Mouse (Mus musculus) liver, adult 2 months (tissue): Measurements from ENCODE around the gene Dpep1. TPM values are rescaled to one million over a fixed set of nuclear protein-coding genes. Genes with fewer than 3 reads are reported as not detected.

Experiments used
- DNase-seq: peaks from one replicate; pipeline ENCODE4 v3.0.0-alpha.2; 2011; ENCODE audit warnings: low read depth, low spot score; ENCODE audit errors: extremely low read depth
- H3K27ac ChIP-seq: fragments of 200-500 bp; replicated peaks from 2 replicates; pipeline ENCODE4 v1.5.1; 2012; ENCODE audit warnings: low read depth, mild to moderate bottlenecking, control low read depth, inconsistent platforms, low read length; ENCODE audit not compliant: insufficient read depth
- H3K27me3 ChIP-seq: fragments of 200-500 bp; 2 replicates; pipeline ENCODE4 v1.6.1; 2012; ENCODE audit warnings: mild to moderate bottlenecking, moderate library complexity, low read length, inconsistent platforms; ENCODE audit not compliant: control insufficient read depth, insufficient read depth
- H3K36me3 ChIP-seq: fragments of 200-500 bp; 2 replicates; pipeline ENCODE4 v1.6.1; 2012; ENCODE audit warnings: low read length, inconsistent platforms; ENCODE audit not compliant: control insufficient read depth, insufficient read depth
- H3K4me1 ChIP-seq: fragments of 200-500 bp; 2 replicates; pipeline ENCODE4 v1.6.1; 2011; ENCODE audit warnings: low read length; ENCODE audit not compliant: control insufficient read depth, insufficient read depth
- H3K4me3 ChIP-seq: fragments of 200-500 bp; 2 replicates; pipeline ENCODE4 v1.5.1; 2011; ENCODE audit warnings: low read depth, mild to moderate bottlenecking, control low read depth, low read length, moderate library complexity; ENCODE audit not compliant: insufficient read depth
- H3K79me2 ChIP-seq: fragments of 200-500 bp; 2 replicates; pipeline ENCODE4 v1.6.1; 2012; ENCODE audit warnings: inconsistent platforms, mild to moderate bottlenecking, low read length, moderate library complexity; ENCODE audit not compliant: control insufficient read depth, insufficient read depth
- H3K9ac ChIP-seq: fragments of 200-500 bp; 2 replicates; pipeline ENCODE4 v1.6.1; 2012; ENCODE audit warnings: low read depth, mild to moderate bottlenecking, control low read depth, inconsistent platforms, low read length
- CTCF ChIP-seq: fragments of 200-500 bp; IDR thresholded peaks from 2 replicates; pipeline ENCODE4 v1.5.1; 2011; ENCODE audit warnings: low read depth, low read length, control low read depth
- POLR2A ChIP-seq: fragments of 200-500 bp; IDR thresholded peaks from 2 replicates; pipeline ENCODE4 v1.6.1; 2011; ENCODE audit warnings: low read length, control low read depth; ENCODE audit not compliant: insufficient read depth; ENCODE audit errors: extremely low read depth
- WGBS: fragments of 180-500 bp; shearing (Covaris S2); methylation state at CpG from one replicate; pipeline ENCODE4 v1.1.7; 2018; 5-methylcytosine and 5-hydroxymethylcytosine counted together
- polyA plus RNA-seq: library from polyadenylated mRNA; depleted of rRNA; stranded (reverse); fragments of >200 nt; gene quantifications from 2 replicates; pipeline ENCODE4 v1.2.3, GENCODE M21; 2012
- total RNA-seq: library from RNA; depleted of rRNA; stranded (reverse); fragments of >200 nt; gene quantifications from 2 replicates; pipeline ENCODE4 v1.2.3, GENCODE M21; 2014

Gene Dpep1
- total and polyA plus RNA-seq, 2 experiments = 0.45 to 0.55 TPM

- Histone ChIP-seq H3K36me3 (no peaks in the 10 kb centered on the region), H3K27ac (no peak overlapping the region), H3K4me1 (no peaks in the 10 kb centered on the region), H3K9ac (no peak overlapping the region), H3K4me3 (no peak overlapping the region), H3K27me3 (no peaks in the 10 kb centered on the region), H3K79me2 (no peaks in the 10 kb centered on the region)
- WGBS = 72% methylated on average over 14 of the region's 14 CpGs
- TF ChIP-seq CTCF (no peak), POLR2A (no peak)
- DNase-seq = no peak
Observed at GRCm38 (mm10) chr8:123199864-123200263, 13.8 kb downstream of the Dpep1 start.

GRCm38 (mm10) chr8:123202288-123202687 lies 16.2 kb downstream of the Dpep1 start:
- no peak overlapping the region for H3K27ac ChIP-seq
- no peaks in the 10 kb centered on the region for H3K27me3 ChIP-seq
- DNase-seq = peak; percentile 53
- no peaks in the 10 kb centered on the region for H3K36me3 ChIP-seq
- no peak overlapping the region for H3K9ac ChIP-seq
- H3K4me3 ChIP-seq = no peak overlapping the region
- no peaks in the 10 kb centered on the region for H3K79me2 ChIP-seq
- no peaks in the 10 kb centered on the region for H3K4me1 ChIP-seq
- WGBS = 23% methylated on average over 5 of the region's 5 CpGs
- TF ChIP-seq CTCF (peak; percentile 61), POLR2A (no peak)

- Histone ChIP-seq H3K4me3 (no peak overlapping the region), H3K27ac (no peak overlapping the region), H3K36me3 (peaks cover 3% of the 10 kb centered on the region; the same call in 1 of the 2 replicates), H3K4me1 (no peaks in the 10 kb centered on the region), H3K9ac (no peak overlapping the region), H3K27me3 (no peaks in the 10 kb centered on the region), H3K79me2 (no peaks in the 10 kb centered on the region)
- TF ChIP-seq CTCF = no peak
- DNase-seq = peak; percentile 19
- 75% methylated on average over 3 of the region's 3 CpGs for WGBS
Observed at GRCm38 (mm10) chr8:123203571-123203970, 17.5 kb downstream of the Dpep1 start.

DNA sequence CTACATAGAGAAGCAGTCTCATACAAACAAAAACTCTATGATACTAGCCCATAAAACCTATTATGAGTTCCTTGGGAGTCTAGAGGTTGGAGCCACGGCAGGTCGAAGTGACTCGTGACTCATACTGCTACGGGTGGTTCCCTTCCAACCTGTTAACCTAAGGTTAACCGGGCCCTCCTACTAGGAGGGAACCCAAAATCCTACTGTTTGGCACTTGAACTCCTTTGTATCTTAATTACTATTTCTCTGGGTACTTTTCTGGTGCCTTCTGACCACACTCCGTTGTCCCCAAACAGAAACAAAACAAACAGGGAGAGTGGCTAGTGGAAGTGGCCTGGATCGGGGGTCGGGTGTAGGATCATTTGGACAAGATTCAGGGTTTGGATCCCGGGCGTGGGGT lies 25.8 kb downstream of the Dpep1 start:
- Histone ChIP-seq H3K79me2 (peaks cover 6% of the 10 kb centered on the region; the same call in 1 of the 2 replicates), H3K9ac (peak overlapping the region; percentile 91), H3K27ac (peak overlapping the region; percentile 71; the same call in 1 of the 2 replicates), H3K27me3 (no peaks in the 10 kb centered on the region), H3K36me3 (peaks cover 5% of the 10 kb centered on the region; the same call in 1 of the 2 replicates), H3K4me1 (peaks cover 5% of the 10 kb centered on the region; the same call in 1 of the 2 replicates), H3K4me3 (peak overlapping the region; percentile 98)
- no peak for TF ChIP-seq POLR2A
- no peak for TF ChIP-seq CTCF
- 8% methylated on average over 10 of the region's 10 CpGs for WGBS
- DNase-seq = peak; percentile 36

- Histone ChIP-seq H3K36me3 (peaks cover 5% of the 10 kb centered on the region; the same call in 1 of the 2 replicates), H3K4me3 (peak within 1 kb of the TSS; percentile 98), H3K79me2 (peaks cover 6% of the 10 kb centered on the region; the same call in 1 of the 2 replicates), H3K27ac (peak within 1 kb of the TSS; percentile 71), H3K27me3 (no peaks in the 10 kb centered on the region), H3K9ac (peak within 1 kb of the TSS; percentile 91), H3K4me1 (peaks cover 5% of the 10 kb centered on the region; the same call in 1 of the 2 replicates)
- peak; percentile 88 for DNase-seq
- TF ChIP-seq CTCF (peak; percentile 77), POLR2A (peak; percentile 64; the same call in 1 of the 2 replicates)
- under 1% methylated on average over 76 of the region's 76 CpGs for WGBS
Observed at GRCm38 (mm10) chr8:123212321-123213117, 26.5 kb downstream of the Dpep1 start, which contains the start of the genes Chmp1a and Spata33. TSS of gene Chmp1a (minus strand) at chr8:123212763. TSS of gene Spata33 (plus strand) at chr8:123212832.
